Mouse (Mus musculus) neutrophil, adult 83 days (primary cell): ENCODE measurements around the gene Rimklb. TPM values are rescaled to one million over a fixed set of nuclear protein-coding genes. Genes with fewer than 3 reads are reported as not detected.

Experiments used
- total RNA-seq, 2 experiments: library from RNA; stranded (reverse); gene quantifications; one replicate each; pipeline ENCODE4 v1.2.4; 2023

Rimklb gene
- not detected for total RNA-seq

GRCm38 (mm10) chr6:122498661-122499060 is at the start of gene Rimklb:
Rimklb (minus strand) TSS chr6:122498761.

GRCm38 (mm10) chr6:122505545-122505944 is 7.0 kb upstream of the Rimklb start, which contains the start of gene Mfap5:
Mfap5 (plus strand) TSS chr6:122505845.

Other genes starting within 250 kb of the Rimklb start
- not detected for gene Klrg1, start 215.9 kb downstream of the Rimklb start, total RNA-seq
- gene M6pr, start 190.0 kb downstream of the Rimklb start, total RNA-seq: 100 to 1,000 TPM; 111 to 120 TPM
- gene Phc1, start 158.2 kb downstream of the Rimklb start, total RNA-seq: 10 to 100 TPM; 11.2 to 11.7 TPM
- not detected for gene Mfap5, start 7.1 kb upstream of the Rimklb start, total RNA-seq
- gene Aicda, start 55.0 kb upstream of the Rimklb start, total RNA-seq: not detected
- 10 to 100 TPM; 86.7 to 97.1 TPM for gene Apobec1, start 103.7 kb upstream of the Rimklb start, total RNA-seq
- gene Gdf3, start 111.3 kb upstream of the Rimklb start, total RNA-seq: under 1 TPM; 0.42 to 0.55 TPM
- gene Dppa3, start 127.6 kb upstream of the Rimklb start, total RNA-seq: not detected
- gene Nanog, start 208.7 kb upstream of the Rimklb start, total RNA-seq: not detected